Mouse (Mus musculus): ENCODE results near the gene Bub3. TPM values are rescaled to one million over a fixed set of nuclear protein-coding genes. Genes with fewer than 3 reads are reported as not detected.

Bub3 gene
- 58.1 TPM for total RNA-seq (2023)

GRCm38 (mm10) chr7:131559986-131560696, at the start of gene Bub3:
TSS of gene Bub3 (plus strand) at chr7:131560222.

GRCm38 (mm10) chr7:131542115-131542871, 17.7 kb upstream of the Bub3 start, which contains the start of gene Hmx3:
TSS of gene Hmx3 (plus strand) at chr7:131542867.

DNA sequence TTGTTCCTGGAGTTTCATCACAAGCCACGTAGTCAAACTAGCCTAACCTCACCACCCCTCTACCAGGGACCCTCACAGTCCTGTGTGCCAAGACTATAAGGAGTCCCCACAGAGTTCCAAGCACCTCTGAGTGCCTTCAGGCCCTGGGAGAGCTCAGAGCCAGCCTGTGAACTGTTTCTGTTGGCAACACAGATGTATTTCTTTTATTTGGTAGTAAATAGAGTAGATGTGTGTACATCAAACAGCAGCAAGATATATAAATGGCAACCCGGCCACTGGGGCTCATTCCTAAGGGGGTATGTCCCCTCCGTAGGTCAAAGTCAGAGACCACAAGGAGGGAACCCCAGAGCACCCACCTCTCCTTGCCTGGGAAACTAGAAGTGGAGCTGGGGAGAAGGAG, 11.5 kb upstream of the Bub3 start, which contains the start of gene Hmx2:
Hmx2 (plus strand) TSS at position 301 of the 400 bp plus-strand sequence.

Other genes starting within 250 kb of the Bub3 start
- gene Cuzd1, start 237.9 kb upstream of the Bub3 start, total RNA-seq (2023) = not detected
- gene Fam24b, start 230.7 kb upstream of the Bub3 start, total RNA-seq (2023) = not detected
- not detected for gene Fam24a, start 226.4 kb upstream of the Bub3 start, total RNA-seq (2023)
- 13.1 TPM for gene 2310057M21Rik, start 197.5 kb upstream of the Bub3 start, total RNA-seq (2023)
- 14.7 TPM for gene Pstk, start 189.1 kb upstream of the Bub3 start, total RNA-seq (2023)
- gene Ikzf5, start 149.7 kb upstream of the Bub3 start, total RNA-seq (2023) = 83.1 TPM
- 12.2 TPM for gene Acadsb, start 149.6 kb upstream of the Bub3 start, total RNA-seq (2023)
- gene Hmx3, start 17.4 kb upstream of the Bub3 start, total RNA-seq (2023) = not detected
- not detected for gene Hmx2, start 11.4 kb upstream of the Bub3 start, total RNA-seq (2023)

Measured in CD4-positive naive resting alpha-beta T cell, adult 76 days (primary cell).